Mouse (Mus musculus) hindbrain, embryonic 14.5 days (tissue): ENCODE results near the gene Ccdc78. TPM values are rescaled to one million over a fixed set of nuclear protein-coding genes. Genes with fewer than 3 reads are reported as not detected.
A peak's percentile ranks its signal among the peaks of the same experiment; 100 is the strongest.

Experiments
- ATAC-seq: fragments of 200-750 bp; cut with Nextera tagmentation; 2 replicates; pipeline ENCODE4 v1.8.0; 2017; ENCODE audit warnings: moderate number of reproducible peaks, mild to moderate bottlenecking, moderate TSS enrichment, moderate library complexity; ENCODE audit not compliant: low FRiP score
- DNase-seq: peaks from one replicate; pipeline ENCODE4 v3.0.0-alpha.2; 2015; ENCODE audit warnings: low spot score
- H3K27ac ChIP-seq: fragments of 300-500 bp; sonication (generic); 2 replicates; pipeline ENCODE4 v1.5.1; 2014; ENCODE audit warnings: mild to moderate bottlenecking, moderate library complexity
- H3K27me3 ChIP-seq: fragments of 300-500 bp; sonication (generic); 2 replicates; pipeline ENCODE4 v1.6.1; 2014; ENCODE audit warnings: mild to moderate bottlenecking, low read length, mixed read lengths; ENCODE audit not compliant: control insufficient read depth, insufficient read depth
- H3K36me3 ChIP-seq: fragments of 300-500 bp; sonication (generic); replicated peaks from 2 replicates; pipeline ENCODE4 v1.6.1; 2014; ENCODE audit not compliant: control insufficient read depth, insufficient read depth
- H3K4me1 ChIP-seq: fragments of 300-500 bp; sonication (generic); replicated peaks from 2 replicates; pipeline ENCODE4 v1.6.1; 2014; ENCODE audit warnings: antibody characterized with exemption, low read length, mixed read lengths; ENCODE audit not compliant: control insufficient read depth, insufficient read depth
- H3K4me2 ChIP-seq: fragments of 300-500 bp; sonication (generic); replicated peaks from 2 replicates; pipeline ENCODE4 v1.6.1; 2014; ENCODE audit warnings: mild to moderate bottlenecking, moderate library complexity
- H3K4me3 ChIP-seq: fragments of 300-500 bp; sonication (generic); replicated peaks from 2 replicates; pipeline ENCODE4 v1.5.1; 2014; ENCODE audit warnings: mild to moderate bottlenecking, low read length
- H3K9ac ChIP-seq: fragments of 300-500 bp; sonication (generic); 2 replicates; pipeline ENCODE4 v1.6.1; 2014
- H3K9me3 ChIP-seq: fragments of 300-500 bp; sonication (generic); 2 replicates; pipeline ENCODE4 v1.6.1; 2016; ENCODE audit warnings: low read length; ENCODE audit not compliant: control insufficient read depth
- WGBS: fragments of 180-500 bp; shearing (Covaris S2); extraction: QIAGEN DNeasy Blood & Tissue Kit; methylation state at CpG from one replicate; pipeline ENCODE4 v1.1.7; 2014; 5-methylcytosine and 5-hydroxymethylcytosine counted together
- polyA plus RNA-seq: library from polyadenylated mRNA; unstranded; fragments of >200 nt; fragmentation: Nextera tagmentation; extraction: Ambion mirVana; gene quantifications from 2 replicates; pipeline ENCODE4 v1.2.1, GENCODE M21; 2014

The Ccdc78 gene
- polyA plus RNA-seq, 1 experiment from 2014 or later = 0.41 TPM

GRCm38 (mm10) chr17:25833961-25834594, 47.7 kb downstream of the Ccdc78 start:
- Histone ChIP-seq H3K4me3 (peak overlapping the region; percentile 89), H3K27ac (peak overlapping the region; percentile 98)

DNA sequence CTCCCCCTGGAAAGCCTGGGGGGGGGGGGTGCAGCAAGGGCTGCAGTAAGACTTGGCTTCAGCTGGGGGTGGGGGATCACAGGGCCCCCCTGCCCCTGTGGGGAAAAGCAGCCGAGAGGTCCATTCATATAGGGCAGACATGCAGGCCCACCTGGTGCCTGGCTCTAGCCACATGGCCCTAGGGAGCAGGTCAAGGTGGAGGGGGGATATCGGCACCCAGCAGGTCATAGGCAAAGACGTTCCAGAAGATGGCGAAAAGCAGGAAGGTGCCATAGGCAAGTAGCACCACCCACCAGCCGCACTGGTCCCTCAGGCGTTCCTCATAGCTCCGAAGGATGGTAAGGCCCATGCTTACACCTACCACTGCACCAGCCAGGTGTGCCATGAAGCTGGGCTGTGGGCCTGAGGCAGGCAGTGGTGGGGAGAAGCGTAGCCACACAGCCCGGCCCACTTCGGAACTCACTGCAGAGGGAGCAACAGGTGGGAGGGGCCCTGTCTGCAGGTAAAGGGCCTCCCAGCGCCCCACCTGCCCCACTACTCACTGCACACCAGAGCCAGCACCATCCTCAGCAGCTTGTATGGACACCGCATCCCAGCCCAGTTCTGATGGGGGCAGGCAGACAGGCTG, 48.3 kb downstream of the Ccdc78 start:
- Histone ChIP-seq H3K4me1 (peaks cover 74% of the 10 kb centered on the region), H3K36me3 (peaks cover 41% of the 10 kb centered on the region), H3K9me3 (no peaks in the 10 kb centered on the region), H3K27ac (no peak overlapping the region), H3K4me3 (peak overlapping the region; percentile 89), H3K27me3 (no peaks in the 10 kb centered on the region), H3K9ac (peak overlapping the region; percentile 86), H3K4me2 (peak overlapping the region; percentile 96)
- WGBS = 90% methylated on average over 12 of the region's 12 CpGs
- no peak for ATAC-seq
- DNase-seq = no peak

More at GRCm38 (mm10) chr17:25833961-25834594, 47.7 kb downstream of the Ccdc78 start:
- 48% methylated on average over 6 of the region's 6 CpGs for WGBS
- H3K36me3 ChIP-seq = peaks cover 35% of the 10 kb centered on the region
- H3K27me3 ChIP-seq = no peaks in the 10 kb centered on the region
- peaks cover 77% of the 10 kb centered on the region for H3K4me1 ChIP-seq
- H3K9ac ChIP-seq = peak overlapping the region; percentile 86
- no peak for ATAC-seq
- no peaks in the 10 kb centered on the region for H3K9me3 ChIP-seq
- no peak for DNase-seq
- H3K4me2 ChIP-seq = peak overlapping the region; percentile 96

- H3K4me2 ChIP-seq = peak overlapping the region; percentile 96
- no peak overlapping the region for H3K27ac ChIP-seq
- H3K4me1 ChIP-seq = peaks cover 68% of the 10 kb centered on the region
- no peak overlapping the region for H3K4me3 ChIP-seq
- no peaks in the 10 kb centered on the region for H3K9me3 ChIP-seq
- DNase-seq (no peak), ATAC-seq (no peak)
- H3K27me3 ChIP-seq = no peaks in the 10 kb centered on the region
- no peak overlapping the region for H3K9ac ChIP-seq
- peaks cover 42% of the 10 kb centered on the region for H3K36me3 ChIP-seq
- 95% methylated on average over 7 of the region's 7 CpGs for WGBS
These were observed 48.9 kb downstream of the Ccdc78 start for GRCm38 (mm10) chr17:25835301-25835700.

DNA sequence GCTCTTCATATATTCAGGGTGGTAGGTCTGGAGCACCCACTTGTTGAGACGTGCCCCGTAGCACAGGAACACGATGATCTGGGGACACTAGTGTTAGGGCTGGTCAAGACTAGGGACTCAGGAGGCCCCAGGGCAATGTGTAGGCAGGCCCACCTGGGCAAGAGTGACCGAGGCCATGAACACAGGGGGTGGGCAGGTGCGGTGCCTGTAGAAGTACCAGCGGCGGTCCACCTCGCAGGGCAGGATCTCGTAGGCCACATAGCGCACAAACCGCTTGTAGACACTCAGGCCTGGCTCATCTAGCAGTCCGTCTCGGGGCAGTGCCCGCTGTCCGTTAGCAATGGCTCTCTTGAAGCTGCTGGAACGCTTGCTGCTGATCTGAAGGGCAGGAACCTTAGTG, 49.4 kb downstream of the Ccdc78 start:
- H3K27me3 ChIP-seq = no peaks in the 10 kb centered on the region
- 0 out of 2 replicates have a peak overlapping the region, but pooled peaks have one; percentile 89 for H3K27ac ChIP-seq
- H3K4me1 ChIP-seq = peaks cover 63% of the 10 kb centered on the region
- ATAC-seq = no peak
- peaks cover 42% of the 10 kb centered on the region for H3K36me3 ChIP-seq
- H3K4me2 ChIP-seq = peak overlapping the region; percentile 96
- H3K9ac ChIP-seq = peak overlapping the region; percentile 81; the same call in 1 of the 2 replicates
- H3K9me3 ChIP-seq = no peaks in the 10 kb centered on the region
- no peak for DNase-seq
- 89% methylated on average over 16 of the region's 16 CpGs for WGBS
- H3K4me3 ChIP-seq = no peak overlapping the region

GRCm38 (mm10) chr17:25836397-25837075, 50.2 kb downstream of the Ccdc78 start:
- DNase-seq (no peak), ATAC-seq (no peak; the same call in 1 of the 2 replicates)
- H3K4me1 ChIP-seq = peaks cover 56% of the 10 kb centered on the region
- H3K4me2 ChIP-seq = peak overlapping the region; percentile 96
- no peaks in the 10 kb centered on the region for H3K27me3 ChIP-seq
- H3K27ac ChIP-seq = peak overlapping the region; percentile 89
- peak overlapping the region; percentile 81 for H3K9ac ChIP-seq
- peak overlapping the region; percentile 50 for H3K4me3 ChIP-seq
- no peaks in the 10 kb centered on the region for H3K9me3 ChIP-seq
- 19% methylated on average over 23 of the region's 23 CpGs for WGBS
- peaks cover 42% of the 10 kb centered on the region for H3K36me3 ChIP-seq

DNA sequence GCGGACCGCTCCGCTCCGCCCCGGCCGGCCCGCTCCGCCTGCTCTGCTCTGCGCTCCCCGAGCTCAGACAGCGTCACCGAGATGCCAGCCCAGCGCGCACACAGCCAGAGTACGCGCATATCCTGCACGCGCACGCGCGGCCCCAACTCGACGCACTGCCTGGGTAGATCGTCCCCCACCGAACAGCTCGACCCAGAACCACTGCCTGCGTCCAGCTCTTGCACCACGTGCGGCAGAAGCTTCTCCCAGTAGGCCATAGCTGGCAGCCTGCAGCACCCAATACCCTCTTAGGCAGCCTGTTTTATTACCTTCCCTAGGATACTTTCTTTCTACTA, 50.7 kb downstream of the Ccdc78 start, which contains the start of gene Rhbdl1:
Gene Rhbdl1, minus strand, starts transcription at position 220 of the 335 bp plus-strand sequence.
- Histone ChIP-seq H3K4me3 (peak within 1 kb of the TSS; percentile 50), H3K4me2 (peak within 1 kb of the TSS; percentile 96), H3K27me3 (no peaks in the 10 kb centered on the region), H3K9me3 (no peaks in the 10 kb centered on the region), H3K9ac (peak within 1 kb of the TSS; percentile 81), H3K36me3 (peaks cover 45% of the 10 kb centered on the region), H3K27ac (peak within 1 kb of the TSS; percentile 89), H3K4me1 (peaks cover 51% of the 10 kb centered on the region)
- WGBS = 1% methylated on average over 28 of the region's 29 CpGs
- DNase-seq (peak; percentile 86), ATAC-seq (peak; percentile 38)

DNA sequence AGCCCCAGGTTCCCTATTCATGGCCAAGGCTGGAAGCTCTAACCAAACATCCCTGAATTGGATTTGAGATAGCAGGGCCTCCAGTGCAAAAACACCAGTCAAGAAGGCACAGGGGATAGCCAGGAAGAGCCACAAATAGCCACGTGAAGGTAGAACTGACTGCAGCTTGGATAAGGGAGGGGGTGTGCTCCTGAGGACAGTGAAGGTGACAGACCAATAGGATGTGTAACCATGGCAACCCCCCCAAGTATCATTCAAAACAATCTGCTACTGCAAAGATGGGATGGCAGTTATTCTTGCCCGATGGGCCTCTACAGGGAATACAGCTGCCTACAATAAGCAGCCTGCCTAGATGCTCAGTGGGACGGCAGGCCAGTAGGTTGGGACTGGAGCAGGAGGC, 51.2 kb downstream of the Ccdc78 start:
- Histone ChIP-seq H3K27ac (peak overlapping the region; percentile 89), H3K4me1 (peaks cover 49% of the 10 kb centered on the region), H3K4me2 (peak overlapping the region; percentile 96), H3K9me3 (no peaks in the 10 kb centered on the region), H3K27me3 (no peaks in the 10 kb centered on the region), H3K9ac (peak overlapping the region; percentile 81), H3K4me3 (peak overlapping the region; percentile 50), H3K36me3 (peaks cover 50% of the 10 kb centered on the region)
- WGBS = 14% methylated on average over 3 of the region's 3 CpGs
- DNase-seq = no peak
- no peak for ATAC-seq

GRCm38 (mm10) chr17:25838904-25839303, 52.5 kb downstream of the Ccdc78 start:
- ATAC-seq (no peak), DNase-seq (no peak)
- peaks cover 50% of the 10 kb centered on the region for H3K36me3 ChIP-seq
- no peak overlapping the region for H3K4me2 ChIP-seq
- 87% methylated on average over 4 of the region's 4 CpGs for WGBS
- no peak overlapping the region for H3K4me3 ChIP-seq
- no peak overlapping the region for H3K27ac ChIP-seq
- H3K4me1 ChIP-seq = peaks cover 52% of the 10 kb centered on the region
- no peaks in the 10 kb centered on the region for H3K9me3 ChIP-seq
- H3K27me3 ChIP-seq = no peaks in the 10 kb centered on the region
- no peak overlapping the region for H3K9ac ChIP-seq

DNA sequence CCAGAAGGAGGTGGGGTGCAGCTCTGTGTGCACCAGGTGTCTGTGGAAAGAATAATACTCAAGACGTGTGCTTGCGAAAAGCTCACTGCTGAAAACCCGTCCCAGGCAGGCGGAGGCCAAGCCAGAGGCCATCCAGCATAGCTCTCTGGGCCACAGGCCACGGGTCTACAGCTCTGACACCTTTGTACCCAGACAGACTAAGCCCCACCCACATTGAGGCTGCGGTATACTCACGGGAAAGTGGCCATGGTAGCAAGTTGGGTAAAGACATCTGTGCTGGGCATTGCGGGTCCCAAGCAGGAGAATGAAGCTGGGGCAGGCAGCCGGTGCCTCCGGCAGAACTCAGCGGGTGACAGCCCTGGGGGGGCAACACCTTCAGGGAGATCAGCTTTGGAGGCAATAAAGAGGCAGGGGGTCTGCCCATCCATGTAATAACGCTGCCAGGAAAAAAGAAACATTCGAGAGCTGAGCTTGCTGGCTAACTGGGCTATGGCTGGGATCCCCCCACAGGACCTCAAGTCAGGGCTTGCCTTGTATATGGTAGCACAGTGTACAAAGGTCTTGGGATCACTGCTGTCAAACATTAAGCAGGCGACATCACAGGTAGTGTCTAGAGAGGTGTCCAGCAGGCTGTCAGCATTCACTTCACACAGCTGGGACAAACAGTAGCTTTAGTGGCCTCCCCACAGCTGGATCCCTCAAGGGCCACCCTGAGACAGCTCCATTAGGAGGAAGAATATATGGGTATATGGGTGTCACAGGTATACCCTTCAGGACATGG, 53.3 kb downstream of the Ccdc78 start:
- no peak overlapping the region for H3K27ac ChIP-seq
- ATAC-seq (no peak), DNase-seq (no peak)
- no peak overlapping the region for H3K9ac ChIP-seq
- H3K27me3 ChIP-seq = no peaks in the 10 kb centered on the region
- H3K4me1 ChIP-seq = peaks cover 45% of the 10 kb centered on the region
- WGBS = 87% methylated on average over 14 of the region's 14 CpGs
- no peaks in the 10 kb centered on the region for H3K9me3 ChIP-seq
- peaks cover 50% of the 10 kb centered on the region for H3K36me3 ChIP-seq
- no peak overlapping the region for H3K4me2 ChIP-seq
- H3K4me3 ChIP-seq = no peak overlapping the region
